Mouse (Mus musculus) ovary, postnatal 14 days (tissue): ENCODE data around the gene Gm20661.
A peak's percentile ranks its signal among the peaks of the same experiment; 100 is the strongest.
"Not testable (repeated sequence)": the region's sequence is repeated elsewhere in the genome, so short reads cannot be mapped to it uniquely, and the experiment has no call there.

ENCODE experiments used
- DNase-seq: peaks from one replicate; pipeline ENCODE4 v3.0.0; 2022; ENCODE audit warnings: low spot score

Gm20661 gene

DNA sequence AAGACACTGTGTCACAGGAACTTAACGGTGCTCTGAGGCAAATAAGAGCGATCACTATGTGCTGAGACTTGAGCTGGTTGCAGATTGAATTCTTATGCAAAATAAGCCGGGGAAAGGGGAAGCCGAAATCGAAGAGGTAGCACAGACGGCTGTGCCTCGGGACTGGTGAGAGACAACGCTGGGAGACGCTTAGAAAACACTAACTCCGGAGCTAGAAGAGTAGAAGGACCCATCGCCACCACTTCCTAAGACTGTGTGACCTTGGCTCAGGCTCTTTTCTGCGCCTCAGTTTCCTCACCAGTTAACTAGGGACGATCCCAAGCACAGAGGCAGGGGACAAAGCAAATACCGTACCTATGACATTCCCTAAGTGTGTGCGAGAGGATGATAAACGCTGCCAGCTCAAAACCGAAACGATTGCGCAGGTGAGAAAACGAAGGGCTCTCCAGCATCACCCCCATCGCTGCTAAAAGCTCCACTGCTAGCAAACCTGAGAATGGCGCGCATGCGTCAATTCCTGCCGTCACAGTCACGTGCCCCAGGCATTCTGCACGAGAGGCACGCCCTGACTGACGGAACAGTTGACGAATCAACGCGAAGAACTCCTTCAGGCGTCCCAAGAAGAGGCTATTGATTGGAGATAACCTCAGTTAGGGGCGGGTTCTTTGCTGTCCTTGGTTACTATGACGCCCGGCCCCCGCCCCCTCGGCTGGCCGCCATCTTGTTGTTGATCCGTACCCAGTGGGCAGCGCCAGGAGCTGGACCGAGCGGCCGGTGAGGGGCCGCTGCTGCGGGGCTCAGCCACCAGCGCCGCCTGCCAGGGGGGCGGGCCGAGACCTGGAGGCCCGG is 19.3 kb downstream of the Gm20661 start, which contains the start of gene Ip6k1:
TSS of gene Ip6k1 (plus strand) at position 580 of the 849 bp plus-strand sequence.
- DNase-seq: peak; percentile 100

DNA sequence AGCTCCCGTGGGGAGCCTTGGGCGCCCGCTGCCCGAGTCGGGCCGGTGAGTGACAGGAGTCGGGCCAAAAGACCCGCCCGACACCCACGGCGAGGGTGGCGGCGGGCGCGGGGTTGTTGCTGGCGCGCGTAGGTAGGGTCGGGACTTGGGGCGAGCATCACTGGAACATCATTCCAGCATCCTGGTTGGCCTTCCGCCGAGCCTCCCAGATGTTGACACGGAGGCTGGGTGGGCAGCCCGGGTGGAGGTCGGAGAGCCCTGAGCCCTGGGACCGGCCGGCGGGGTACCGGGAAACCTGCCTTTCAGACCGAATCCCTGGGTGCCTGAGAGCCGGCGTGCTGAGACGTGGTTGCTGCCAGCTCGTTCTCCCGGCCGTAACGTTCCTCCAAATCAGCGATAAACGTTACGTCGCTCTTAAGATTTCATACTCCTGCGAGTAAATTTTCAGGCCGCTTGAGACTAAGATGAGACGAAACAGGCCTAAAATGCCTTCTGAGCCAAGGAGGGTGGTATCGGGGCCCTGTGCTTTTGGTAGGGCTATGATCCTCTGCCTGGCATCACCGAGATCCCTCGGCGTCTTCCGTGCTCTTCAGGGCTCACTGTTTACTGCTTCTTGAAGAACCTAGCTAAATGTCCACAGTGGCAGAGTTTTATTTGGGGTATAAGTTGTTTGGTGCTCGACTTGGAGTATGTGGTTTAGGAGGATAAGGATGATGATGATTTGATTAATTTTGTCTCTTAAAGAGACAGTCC is 20.1 kb downstream of the Gm20661 start:
- DNase-seq: peak; percentile 42

DNA sequence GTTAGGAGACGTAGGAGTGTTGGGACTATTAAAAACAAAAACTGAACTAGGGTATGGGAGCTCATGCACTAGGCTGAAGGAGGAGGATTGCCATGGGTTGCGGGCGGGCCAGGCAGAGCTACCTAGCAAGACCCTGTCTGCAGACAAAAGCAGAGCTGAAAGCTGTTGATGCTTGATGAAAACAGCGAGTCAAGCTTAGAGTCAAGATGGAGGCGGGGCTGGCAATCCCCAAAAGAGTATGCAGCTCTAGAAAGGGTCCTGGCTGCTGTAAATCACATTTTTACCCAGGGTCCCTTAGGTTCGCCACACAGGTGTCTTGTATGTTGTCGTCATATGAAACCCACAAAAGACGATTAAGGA is 20.7 kb downstream of the Gm20661 start:
- no peak for DNase-seq

DNA sequence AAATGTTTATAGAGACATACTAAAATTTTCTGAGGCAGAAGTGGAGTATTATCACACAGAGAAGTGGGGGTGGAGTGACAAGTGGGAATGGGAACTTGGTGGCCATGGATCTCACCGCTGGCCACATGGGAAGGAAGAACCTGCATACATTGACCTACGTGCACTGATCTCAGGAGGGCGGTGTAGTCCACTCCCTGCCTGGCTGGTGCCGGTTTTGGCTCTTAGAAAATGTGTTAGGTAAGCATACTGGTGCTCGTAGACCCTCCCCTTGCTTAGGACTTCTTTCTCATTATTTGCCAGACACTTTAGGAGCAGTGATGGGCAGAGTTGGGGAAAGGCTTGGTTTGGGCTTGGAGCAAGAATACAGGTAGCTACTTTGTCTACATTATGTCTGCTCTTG is 25.2 kb downstream of the Gm20661 start:
- no peak for DNase-seq

DNA sequence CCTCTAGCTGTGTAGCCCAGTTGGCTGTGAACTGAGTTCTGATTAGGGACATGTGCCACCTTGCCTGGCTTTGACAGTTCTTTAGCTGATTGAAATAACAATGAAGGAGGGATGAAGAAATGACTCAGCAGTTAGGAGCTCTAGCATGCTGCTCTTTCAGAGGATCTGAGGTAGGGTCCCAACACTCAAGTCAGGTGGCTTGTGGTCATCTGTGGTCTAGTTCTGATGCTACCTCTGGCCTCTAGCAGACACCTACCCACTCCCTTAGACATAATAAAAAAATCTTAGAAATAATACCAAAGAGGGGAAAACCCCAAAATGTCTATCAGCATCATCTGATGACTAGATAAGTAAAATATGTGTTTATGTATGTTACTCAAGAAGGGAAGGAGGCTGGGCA is 27.5 kb downstream of the Gm20661 start:
- DNase-seq: no peak

DNA sequence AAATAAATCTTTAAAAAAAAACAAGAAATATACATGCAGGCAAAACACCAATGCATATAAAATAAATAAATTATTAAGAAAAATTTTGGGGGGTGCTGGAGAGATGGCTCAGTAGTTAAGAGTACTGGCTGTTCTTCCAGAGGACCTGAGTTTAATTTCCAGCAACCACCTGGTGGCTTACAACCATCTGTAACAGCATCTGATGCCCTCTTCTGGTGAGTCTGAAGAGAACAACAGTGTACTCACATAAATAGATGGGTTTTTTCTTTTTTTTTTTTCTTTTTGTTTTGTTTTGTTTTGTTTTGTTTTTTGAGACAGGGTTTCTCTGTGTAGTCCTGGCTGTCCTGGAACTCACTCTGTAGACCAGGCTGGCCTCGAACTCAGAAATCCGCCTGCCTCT is 30.7 kb downstream of the Gm20661 start:
- DNase-seq: not testable (repeated sequence)

DNA sequence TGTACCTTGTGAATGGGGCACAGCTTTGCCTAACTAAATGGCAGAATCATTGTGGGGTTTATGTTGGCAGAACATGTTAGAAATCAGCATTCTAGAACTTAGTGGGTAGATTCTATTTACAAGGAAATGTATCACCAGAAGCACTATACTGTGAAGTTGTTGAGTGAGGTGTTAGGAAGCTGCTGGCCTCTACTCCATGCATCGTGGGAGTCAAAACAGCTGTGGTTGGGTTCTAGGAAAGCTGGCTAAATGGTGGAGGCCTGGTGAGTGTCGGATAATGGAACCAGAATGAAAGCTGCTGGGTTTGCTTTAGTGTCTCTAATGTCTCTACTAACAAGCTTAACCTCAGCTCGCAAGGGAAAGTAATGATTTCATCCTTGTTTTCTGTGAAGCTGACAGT is 34.3 kb downstream of the Gm20661 start:
- DNase-seq: no peak

DNA sequence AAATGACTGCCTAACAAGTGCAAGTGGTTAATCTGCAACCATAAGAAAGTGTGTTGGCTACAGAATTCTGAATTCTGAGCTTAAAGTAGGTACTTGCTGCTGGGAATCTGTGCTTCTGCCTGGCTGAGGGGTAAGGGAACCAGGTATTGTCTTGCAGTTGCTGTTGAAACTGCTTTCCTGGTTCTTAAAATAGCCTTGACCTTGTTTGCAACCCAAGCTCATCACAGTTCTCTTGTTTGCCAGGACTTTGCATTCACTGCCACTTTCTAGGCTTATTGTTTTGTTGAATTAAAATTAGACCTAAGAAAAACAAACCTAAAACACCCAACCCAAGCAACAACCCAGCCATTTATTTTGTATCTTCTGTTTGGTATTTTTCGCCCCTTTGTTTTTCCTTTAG is 37.9 kb downstream of the Gm20661 start:
- DNase-seq: no peak

DNA sequence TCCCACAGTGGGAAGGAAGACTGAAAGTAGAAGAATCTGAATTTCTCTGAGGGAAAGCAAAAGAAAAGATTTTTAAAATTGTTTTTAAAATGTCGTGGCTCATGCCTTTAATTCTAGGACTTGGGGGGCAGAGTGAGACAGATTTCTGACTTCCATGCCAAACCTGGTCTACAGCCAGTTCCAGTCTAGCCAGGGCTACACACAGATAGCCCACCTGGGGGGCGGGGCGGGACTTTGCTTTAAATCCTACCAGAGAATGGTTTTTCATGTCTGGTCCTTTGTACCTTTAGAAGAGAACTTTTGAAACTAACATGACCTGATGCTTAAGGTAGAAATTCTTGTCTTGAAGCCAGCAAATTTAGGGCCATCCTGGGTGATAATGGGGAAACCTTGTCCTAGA is 40.4 kb downstream of the Gm20661 start:
- no peak for DNase-seq

DNA sequence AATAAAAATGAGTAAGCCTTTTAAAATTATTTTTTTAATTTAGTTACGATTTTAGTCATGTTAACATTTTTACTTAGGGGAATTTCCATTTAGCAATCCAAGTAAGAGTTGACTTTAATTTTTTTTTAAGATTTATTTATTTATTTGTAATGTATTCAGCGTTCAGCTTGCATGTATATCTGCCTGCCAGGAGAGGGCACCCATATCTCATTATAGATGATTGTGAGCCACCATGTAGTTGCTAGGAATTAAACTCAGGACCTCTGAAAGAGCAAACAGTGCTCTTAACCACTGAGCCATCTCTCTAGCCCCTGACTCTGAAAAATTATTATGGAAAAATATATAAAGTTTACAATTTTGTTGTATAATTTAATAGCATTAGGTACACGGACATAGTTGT is 43.7 kb downstream of the Gm20661 start:
- DNase-seq: no peak

DNA sequence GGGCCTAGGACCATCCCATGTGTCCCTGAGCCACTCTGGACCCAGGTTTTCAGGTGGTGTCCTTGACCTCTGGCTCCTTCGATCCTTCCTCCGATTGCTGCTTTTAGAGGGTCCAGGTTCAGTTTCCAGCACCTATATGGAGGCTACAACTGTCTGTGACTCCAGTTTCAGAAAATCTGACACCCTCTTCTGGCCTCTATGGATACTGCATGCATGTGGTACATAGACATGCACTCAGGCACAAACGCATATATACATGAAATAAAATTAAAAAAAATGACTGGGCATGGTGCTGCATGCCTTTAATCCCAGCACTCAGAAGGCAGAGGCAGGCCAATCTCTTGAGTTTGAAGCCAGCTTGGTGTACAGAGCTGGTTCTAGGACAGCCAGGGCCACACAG is 45.0 kb downstream of the Gm20661 start:
- DNase-seq: no peak

DNA sequence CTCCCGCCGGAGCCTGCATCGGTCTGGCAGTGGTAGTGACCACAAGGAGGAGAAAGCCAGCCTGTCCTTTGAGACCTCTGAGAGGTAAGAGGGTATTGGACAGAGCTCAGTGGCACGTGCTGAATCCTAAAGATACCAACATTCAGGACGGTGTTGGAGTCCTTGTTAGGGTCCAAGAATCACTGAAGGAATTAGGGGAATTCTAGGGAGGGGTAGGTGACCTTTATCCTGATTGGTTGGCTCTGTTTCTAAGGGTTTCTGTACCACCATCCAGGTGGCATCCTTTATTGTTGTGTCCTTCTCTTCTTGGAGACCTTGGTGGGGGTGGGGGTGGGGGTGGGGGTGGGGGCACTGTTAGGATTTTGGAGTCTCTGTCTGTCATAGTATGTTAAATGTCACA is 49.3 kb downstream of the Gm20661 start:
- no peak for DNase-seq

DNA sequence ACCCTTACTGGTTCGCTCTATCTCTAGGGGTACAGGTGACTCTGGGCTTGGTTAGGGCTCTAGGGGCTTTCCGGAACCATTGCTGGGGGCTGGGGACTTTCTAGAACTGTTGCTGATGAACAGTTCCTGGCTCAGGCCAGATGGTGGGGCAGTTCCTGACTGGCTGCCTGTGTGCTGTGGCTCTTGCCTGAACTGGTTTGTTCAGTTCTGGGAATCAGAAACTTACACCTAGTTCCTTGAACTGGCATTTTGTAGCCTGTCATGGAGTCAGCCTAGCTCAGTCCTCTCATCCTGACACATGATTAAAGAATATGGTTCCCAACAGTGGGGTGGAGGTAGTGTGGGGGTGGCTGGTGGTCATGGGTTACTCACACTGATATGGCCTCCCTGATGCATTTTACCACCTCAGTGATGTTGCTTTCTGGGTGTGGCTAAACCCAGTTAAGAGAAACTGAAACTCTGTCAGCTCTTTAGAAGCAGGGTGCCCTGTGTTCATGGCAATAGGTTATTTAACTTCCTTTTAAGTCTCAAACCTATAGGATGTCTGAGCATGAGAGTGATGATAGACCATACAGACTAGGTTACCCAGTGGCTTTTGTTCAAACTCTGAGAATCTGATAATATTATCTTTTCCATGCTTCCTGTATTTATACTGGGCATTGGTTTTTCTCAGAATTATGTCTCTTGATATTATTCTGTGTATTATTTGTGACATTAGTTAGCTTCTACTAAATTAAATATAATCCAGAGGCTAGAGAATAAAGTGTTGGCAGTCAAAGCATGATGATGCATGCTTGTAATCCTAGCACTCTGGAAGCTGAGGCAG is 52.7 kb downstream of the Gm20661 start:
- no peak for DNase-seq
